Mouse (Mus musculus) cerebellum, adult 9-10 months (tissue): Measurements from ENCODE around the gene Zfp800.

Experiments used
- DNase-seq: peaks from one replicate; pipeline ENCODE4 v3.0.0; 2022

Zfp800 gene

DNA sequence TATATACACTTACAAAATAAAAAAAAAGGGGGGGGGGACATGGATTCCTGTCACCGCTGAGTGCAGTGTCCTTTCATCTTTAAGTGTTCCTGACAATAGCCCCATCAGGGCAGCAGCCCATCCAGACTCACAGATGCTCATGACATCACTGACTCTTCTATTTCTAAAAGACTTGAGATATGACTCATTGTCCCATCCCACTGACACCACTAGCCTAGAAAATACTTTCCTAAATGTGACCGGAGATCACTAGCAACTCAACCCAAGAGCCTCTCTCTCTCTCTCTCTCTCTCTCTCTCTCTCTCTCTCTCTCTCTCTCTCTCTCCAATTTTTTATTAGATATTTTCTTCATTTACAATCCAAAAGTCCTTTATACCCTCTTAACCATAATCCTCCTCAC, 205.9 kb downstream of the Zfp800 start:
- no peak for DNase-seq
